Mouse (Mus musculus) intestine, postnatal 0 days (tissue): ENCODE measurements around the gene Ryr1. TPM values are rescaled to one million over a fixed set of nuclear protein-coding genes. Genes with fewer than 3 reads are reported as not detected.
A peak's percentile ranks its signal among the peaks of the same experiment; 100 is the strongest.

ENCODE experiments used
- ATAC-seq: fragments of 200-750 bp; cut with Nextera tagmentation; 2 replicates; pipeline ENCODE4 v1.8.0; 2017; ENCODE audit warnings: mild to moderate bottlenecking, moderate TSS enrichment, moderate library complexity
- H3K27ac ChIP-seq: fragments of 300-500 bp; sonication (generic); 2 replicates; pipeline ENCODE4 v1.5.1; 2014; ENCODE audit warnings: mild to moderate bottlenecking, low read depth, low read length, moderate library complexity
- H3K27me3 ChIP-seq: fragments of 300-500 bp; sonication (generic); replicated peaks from 2 replicates; pipeline ENCODE4 v1.6.1; 2014; ENCODE audit warnings: low read length, mixed read lengths; ENCODE audit not compliant: control insufficient read depth, insufficient read depth
- H3K36me3 ChIP-seq: fragments of 300-500 bp; sonication (generic); 2 replicates; pipeline ENCODE4 v1.6.1; 2014; ENCODE audit warnings: mild to moderate bottlenecking, moderate library complexity; ENCODE audit not compliant: control insufficient read depth, insufficient read depth
- H3K4me1 ChIP-seq: fragments of 300-500 bp; sonication (generic); replicated peaks from 2 replicates; pipeline ENCODE4 v1.6.1; 2014; ENCODE audit warnings: antibody characterized with exemption, low read length, mixed read lengths; ENCODE audit not compliant: control insufficient read depth, insufficient read depth
- H3K4me2 ChIP-seq: fragments of 300-500 bp; sonication (generic); replicated peaks from 2 replicates; pipeline ENCODE4 v1.6.1; 2014; ENCODE audit warnings: low read depth, mild to moderate bottlenecking, moderate library complexity
- H3K4me3 ChIP-seq: fragments of 300-500 bp; sonication (generic); 2 replicates; pipeline ENCODE4 v1.5.1; 2014; ENCODE audit warnings: low read depth, low read length
- H3K9ac ChIP-seq: fragments of 300-500 bp; sonication (generic); 2 replicates; pipeline ENCODE4 v1.6.1; 2014; ENCODE audit warnings: mild to moderate bottlenecking, low read depth, low read length
- H3K9me3 ChIP-seq: fragments of 300-500 bp; sonication (generic); 2 replicates; pipeline ENCODE4 v1.6.1; 2016; ENCODE audit warnings: mixed run types; ENCODE audit not compliant: control insufficient read depth
- CTCF ChIP-seq: sonication (generic); IDR thresholded peaks from 2 replicates; pipeline ENCODE4 v1.5.1; 2016; ENCODE audit warnings: low read depth, mild to moderate bottlenecking, control low read depth, antibody characterized with exemption, moderate library complexity
- WGBS: fragments of 180-500 bp; shearing (Covaris S2); extraction: QIAGEN DNeasy Blood & Tissue Kit; methylation state at CpG from one replicate; pipeline ENCODE4 v1.1.7; 2014; 5-methylcytosine and 5-hydroxymethylcytosine counted together
- polyA plus RNA-seq: library from polyadenylated mRNA; unstranded; fragments of >200 nt; fragmentation: Nextera tagmentation; extraction: Ambion mirVana; gene quantifications from 2 replicates; pipeline ENCODE4 v1.2.1, GENCODE M21; 2015

The Ryr1 gene
- polyA plus RNA-seq, 1 experiment from 2014 or later = 0.43 TPM

GRCm38 (mm10) chr7:29169231-29170065 is 44.5 kb upstream of the Ryr1 start:
- H3K27ac ChIP-seq = no peak overlapping the region
- peak overlapping the region; percentile 71 for H3K4me2 ChIP-seq
- peaks cover 27% of the 10 kb centered on the region for H3K27me3 ChIP-seq
- no peaks in the 10 kb centered on the region for H3K9me3 ChIP-seq
- no peak for TF ChIP-seq CTCF
- peaks cover 20% of the 10 kb centered on the region for H3K36me3 ChIP-seq
- H3K4me1 ChIP-seq = 0 out of 2 replicates have a peak, but pooled peaks cover 4% of the 10 kb centered on the region
- peak; percentile 39 for ATAC-seq
- WGBS = under 1% methylated on average over 35 of the region's 39 CpGs
- peak overlapping the region; percentile 41; the same call in 1 of the 2 replicates for H3K9ac ChIP-seq
- H3K4me3 ChIP-seq = peak overlapping the region; percentile 53

- peak overlapping the region; percentile 71 for H3K4me2 ChIP-seq
These were observed 43.8 kb upstream of the Ryr1 start for GRCm38 (mm10) chr7:29168791-29169230.

GRCm38 (mm10) chr7:29168121-29168695 is 43.2 kb upstream of the Ryr1 start:
- no peak for ATAC-seq
- Histone ChIP-seq H3K4me1 (0 out of 2 replicates have a peak, but pooled peaks cover 4% of the 10 kb centered on the region), H3K9ac (no peak overlapping the region), H3K27ac (no peak overlapping the region), H3K36me3 (peaks cover 7% of the 10 kb centered on the region; the same call in 1 of the 2 replicates), H3K4me2 (peak overlapping the region; percentile 71), H3K27me3 (peaks cover 27% of the 10 kb centered on the region), H3K4me3 (peak overlapping the region; percentile 53), H3K9me3 (no peaks in the 10 kb centered on the region)
- no peak for TF ChIP-seq CTCF
- WGBS = 23% methylated on average over 10 of the region's 10 CpGs

More at GRCm38 (mm10) chr7:29168791-29169230, 43.8 kb upstream of the Ryr1 start:
- Histone ChIP-seq H3K27ac (no peak overlapping the region), H3K4me1 (0 out of 2 replicates have a peak, but pooled peaks cover 4% of the 10 kb centered on the region), H3K9me3 (no peaks in the 10 kb centered on the region), H3K27me3 (peaks cover 27% of the 10 kb centered on the region), H3K9ac (0 out of 2 replicates have a peak overlapping the region, but pooled peaks have one; percentile 26), H3K4me3 (peak overlapping the region; percentile 53), H3K36me3 (peaks cover 13% of the 10 kb centered on the region)
- TF ChIP-seq CTCF = no peak
- ATAC-seq = no peak
- WGBS = 1% methylated on average over 14 of the region's 14 CpGs

GRCm38 (mm10) chr7:29167656-29168055 is 42.7 kb upstream of the Ryr1 start:
- Histone ChIP-seq H3K27me3 (peaks cover 24% of the 10 kb centered on the region), H3K4me1 (0 out of 2 replicates have a peak, but pooled peaks cover 4% of the 10 kb centered on the region), H3K27ac (no peak overlapping the region), H3K9ac (no peak overlapping the region), H3K36me3 (peaks cover 2% of the 10 kb centered on the region; the same call in 1 of the 2 replicates), H3K9me3 (no peaks in the 10 kb centered on the region), H3K4me3 (no peak overlapping the region), H3K4me2 (no peak overlapping the region)
- ATAC-seq = no peak
- no peak for TF ChIP-seq CTCF
- 40% methylated on average over 19 of the region's 19 CpGs for WGBS

DNA sequence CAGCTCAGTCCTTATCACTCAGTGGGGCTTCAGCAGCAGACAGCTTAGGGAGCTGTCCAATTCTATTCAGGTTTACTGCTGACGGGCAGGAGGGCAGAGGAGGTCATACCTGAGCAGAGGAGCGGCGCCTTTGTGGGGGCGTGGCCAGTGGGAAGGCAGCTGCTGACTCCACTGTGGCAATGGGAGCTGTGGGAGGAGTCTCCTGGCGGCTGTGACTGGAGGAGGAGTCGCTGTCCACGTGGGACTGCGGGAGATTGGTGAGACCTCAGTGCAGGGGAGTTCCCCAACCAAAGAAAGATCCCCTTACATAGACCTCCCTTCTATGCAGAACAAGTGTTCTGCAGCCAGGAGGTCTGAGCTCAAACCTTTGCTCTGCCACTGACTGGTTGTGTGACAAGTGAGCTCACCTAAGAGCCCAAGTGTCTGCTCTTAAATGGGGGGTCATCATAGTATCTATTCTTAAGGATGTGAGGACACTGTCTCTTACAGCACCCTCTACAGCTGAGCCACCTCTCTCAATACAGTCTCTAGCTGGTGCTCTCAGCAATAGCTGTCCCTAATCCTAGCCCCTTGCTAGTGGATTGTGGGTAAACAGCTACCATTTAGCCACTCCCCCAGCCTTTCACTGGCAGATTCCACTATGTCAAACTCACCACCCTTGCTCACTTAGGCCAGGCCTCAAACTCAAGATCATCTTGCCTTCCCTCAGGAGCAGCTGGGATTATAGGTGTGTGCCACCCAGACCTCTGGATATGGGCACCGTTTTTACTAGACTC is 38.0 kb upstream of the Ryr1 start:
- H3K4me3 ChIP-seq = no peak overlapping the region
- no peaks in the 10 kb centered on the region for H3K9me3 ChIP-seq
- no peaks in the 10 kb centered on the region for H3K36me3 ChIP-seq
- 0 out of 2 replicates have a peak overlapping the region, but pooled peaks have one; percentile 13 for H3K4me2 ChIP-seq
- H3K4me1 ChIP-seq = no peaks in the 10 kb centered on the region
- ATAC-seq = peak; percentile 92
- H3K9ac ChIP-seq = no peak overlapping the region
- 14% methylated on average over 9 of the region's 9 CpGs for WGBS
- no peak overlapping the region for H3K27ac ChIP-seq
- H3K27me3 ChIP-seq = no peaks in the 10 kb centered on the region
- no peak for TF ChIP-seq CTCF
